Mouse (Mus musculus): ENCODE data around the gene Myl10.
"Not testable (repeated sequence)": the region's sequence is repeated elsewhere in the genome, so short reads cannot be mapped to it uniquely, and the experiment has no call there.

Myl10 gene

DNA sequence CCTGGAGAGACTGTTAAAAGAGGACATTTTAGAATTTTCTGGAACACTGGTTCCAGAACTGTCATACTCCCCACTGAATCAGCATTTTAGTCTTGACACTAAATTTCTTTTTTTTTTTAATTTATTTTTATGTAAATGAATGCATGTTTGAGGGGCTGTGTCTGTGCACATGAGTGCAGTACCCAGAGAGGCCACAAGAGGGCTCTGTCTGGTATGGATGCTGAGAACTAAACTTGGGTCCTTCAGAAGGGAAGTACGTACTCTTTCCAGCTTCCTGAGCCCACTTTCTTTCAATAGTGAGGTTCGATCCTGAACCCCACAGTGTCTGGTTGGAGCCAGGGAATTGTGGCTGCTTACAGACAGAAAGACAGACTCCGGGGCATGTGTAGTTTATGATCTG lies 12.6 kb downstream of the Myl10 start:
- DNase-seq (ENCODE audit: low spot score in 2 of 2): no peak

DNA sequence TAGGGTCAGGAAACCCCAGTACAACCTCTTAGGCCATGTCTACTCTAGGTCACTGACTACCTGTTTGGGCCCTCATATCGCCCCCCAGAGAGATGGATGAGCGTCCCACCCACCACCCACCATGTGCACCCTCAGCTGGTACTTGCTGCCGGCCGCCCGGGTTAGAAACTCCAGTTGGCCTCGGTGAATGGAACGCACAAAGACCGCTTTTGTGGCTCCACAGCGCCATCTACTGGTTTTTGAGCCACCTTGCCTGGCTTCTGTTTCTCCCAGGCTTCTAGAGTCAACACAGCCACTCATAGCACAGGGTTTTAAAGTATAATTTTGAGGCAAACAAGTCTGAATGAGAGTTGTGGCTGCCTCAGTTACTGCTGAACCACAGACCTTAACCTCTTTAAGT lies 13.9 kb downstream of the Myl10 start:
- peak in 1 of 2 experiments; percentile 35 for DNase-seq (ENCODE audit: low spot score in 2 of 2)

- no peak for DNase-seq (ENCODE audit: low spot score in 2 of 2)
Measured at GRCm38 (mm10) chr5:136708116-136708515, 15.2 kb downstream of the Myl10 start.

- DNase-seq (ENCODE audit: low spot score in 2 of 2): no peak
Measured at GRCm38 (mm10) chr5:136710742-136711141, 17.8 kb downstream of the Myl10 start.

DNA sequence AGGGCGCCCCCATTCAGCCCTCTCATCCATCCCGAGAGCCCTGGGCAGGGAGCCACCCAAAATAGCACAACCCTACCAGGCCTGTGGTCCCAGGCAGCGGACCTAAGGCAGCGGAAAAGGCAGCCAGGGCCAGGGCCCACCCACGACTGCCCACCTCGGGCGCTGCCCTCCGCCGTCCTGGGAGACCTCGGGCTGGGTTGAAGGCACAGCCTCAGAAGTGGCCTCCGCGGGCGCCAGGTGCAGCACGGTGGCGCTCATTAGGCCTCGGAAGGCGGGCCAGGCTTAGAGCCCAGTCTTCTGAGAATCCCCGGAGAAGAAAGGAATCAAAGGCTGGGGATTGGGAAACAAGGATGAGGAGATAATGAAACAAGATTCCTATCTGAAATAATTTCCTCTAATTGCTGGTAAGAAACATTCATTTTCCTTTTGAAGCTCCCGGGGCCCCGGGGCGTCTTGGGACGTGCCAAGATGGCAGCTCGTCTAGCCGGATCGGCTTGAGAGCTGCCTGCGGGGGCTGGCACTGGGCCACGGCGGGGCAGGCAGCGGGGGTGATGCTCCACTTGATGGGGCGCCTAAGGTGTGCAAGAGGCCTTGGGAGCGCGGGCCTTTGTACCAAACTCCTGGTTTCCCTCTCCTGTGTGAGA lies 21.4 kb downstream of the Myl10 start:
- no peak for DNase-seq (ENCODE audit: low spot score in 2 of 2)

- DNase-seq (ENCODE audit: low spot score in 2 of 2): no peak
Measured at GRCm38 (mm10) chr5:136714879-136715278, 21.9 kb downstream of the Myl10 start.

- no peak for DNase-seq (ENCODE audit: low spot score in 2 of 2)
Measured at GRCm38 (mm10) chr5:136716696-136717572, 24.0 kb downstream of the Myl10 start.

- no peak for DNase-seq (ENCODE audit: low spot score in 2 of 2)
Measured at GRCm38 (mm10) chr5:136717573-136717854, 24.6 kb downstream of the Myl10 start.

- no peak for DNase-seq (ENCODE audit: low spot score in 2 of 2)
Measured at GRCm38 (mm10) chr5:136718656-136719055, 25.7 kb downstream of the Myl10 start.

DNA sequence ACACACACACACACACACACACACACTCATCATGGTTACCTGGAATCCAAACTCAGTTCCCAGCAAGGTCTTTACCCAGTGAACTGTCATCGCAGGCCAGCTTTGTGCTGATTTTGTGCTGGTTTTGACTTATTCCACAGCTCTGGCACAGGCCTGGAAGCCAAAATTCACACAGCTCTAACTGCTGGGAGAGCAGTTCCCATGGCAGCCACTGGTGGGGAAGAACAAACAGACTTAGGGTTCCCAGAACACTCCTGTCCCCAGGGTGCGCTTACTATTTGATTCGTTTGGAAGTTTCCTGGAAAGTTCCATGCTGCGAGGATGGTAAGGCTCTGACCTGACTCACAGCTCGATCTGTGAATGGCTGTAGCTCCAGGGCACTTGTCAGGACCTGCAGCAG lies 28.6 kb downstream of the Myl10 start:
- DNase-seq (ENCODE audit: low spot score in 2 of 2): no peak

GRCm38 (mm10) chr5:136726271-136726670 lies 33.3 kb downstream of the Myl10 start:
- not testable (repeated sequence) for DNase-seq (ENCODE audit: low spot score in 2 of 2)

DNA sequence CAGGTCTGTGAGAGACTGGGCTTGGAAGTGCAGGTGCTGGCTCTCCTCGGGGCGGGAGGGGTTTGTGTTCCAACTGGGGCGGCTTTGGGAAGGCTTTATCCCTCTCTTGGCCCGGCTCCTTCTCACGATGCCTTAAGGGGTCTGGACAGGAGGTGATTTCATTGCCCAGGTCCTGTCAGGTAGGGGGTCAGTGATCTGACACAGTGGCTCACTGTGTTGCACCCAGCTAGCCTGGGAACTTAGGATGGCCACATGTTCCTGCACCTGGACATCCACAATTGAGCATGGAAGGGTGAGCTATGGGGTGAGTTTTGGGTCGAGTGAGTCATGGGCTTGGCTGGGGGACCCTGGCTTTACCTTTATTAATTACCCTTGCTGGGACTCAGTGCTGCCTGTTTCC lies 46.0 kb downstream of the Myl10 start:
- no peak for DNase-seq (ENCODE audit: low spot score in 2 of 2)

- DNase-seq (ENCODE audit: low spot score in 2 of 2): no peak
Measured at GRCm38 (mm10) chr5:136746596-136746995, 53.6 kb downstream of the Myl10 start.

Measured in heart, adult 9 months (tissue).